Mouse (Mus musculus): ENCODE measurements around the gene Prune2. TPM values are rescaled to one million over a fixed set of nuclear protein-coding genes. Genes with fewer than 3 reads are reported as not detected.

The Prune2 gene
- total RNA-seq, 1 experiment = 42.0 TPM

DNA sequence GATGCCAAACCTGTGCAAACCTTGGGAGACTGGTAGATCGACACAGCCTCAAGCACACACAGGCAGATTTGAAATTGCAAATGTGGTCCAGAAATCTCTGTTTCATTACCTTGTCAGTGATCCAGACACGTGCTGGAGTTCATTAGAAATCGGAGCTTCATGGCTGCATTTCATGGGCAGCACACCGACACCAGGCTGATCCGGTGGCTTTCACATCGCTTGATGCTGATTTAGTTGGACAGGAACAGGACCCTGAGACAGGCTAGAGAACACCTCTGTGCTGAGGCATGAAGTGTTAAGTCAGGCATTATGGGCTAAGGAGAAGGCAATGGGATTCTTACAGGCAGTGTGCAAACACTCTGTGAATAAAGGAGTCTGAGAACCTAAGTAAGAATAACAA, 1.2 kb upstream of the Prune2 start:
- in situ Hi-C loops (cut with MboI; ENCODE audit: low sequenced_read_pairs in 2 of 2, unreplicated experiment in 2 of 2) = no loop called here
- TF ChIP-seq HCFC1 (IDR thresholded peaks at IDR 0.05; ENCODE audit: borderline replicate concordance, insufficient read depth, low read length) (no peak), CHD2 (IDR thresholded peaks at IDR 0.05; ENCODE audit: low read depth, low read length) (no peak), ZNF384 (IDR thresholded peaks at IDR 0.05; ENCODE audit: low read depth, low read length) (no peak)
- H3K9ac ChIP-seq (ENCODE audit: insufficient read depth, low read depth, low read length, poor library complexity, severe bottlenecking) = no peak overlapping the region
- DNase-seq (ENCODE audit: low read depth, low spot score) = no peak
- no peak overlapping the region for H3K27ac ChIP-seq (ENCODE audit: insufficient read depth, low read depth, low read length, poor library complexity, severe bottlenecking)
- H3K9me3 ChIP-seq (ENCODE audit: control insufficient read depth, insufficient read depth, low read depth, low read length) = no peaks in the 10 kb centered on the region
- no peak overlapping the region for H3K4me3 ChIP-seq (ENCODE audit: insufficient read depth in 1 of 2, low read depth in 1 of 2, low read length in 2 of 2, poor library complexity in 1 of 2, severe bottlenecking in 1 of 2)
- no peaks in the 10 kb centered on the region for H3K36me3 ChIP-seq (ENCODE audit: control insufficient read depth, insufficient read depth, low read length, poor library complexity, severe bottlenecking)
- H3K4me1 ChIP-seq (ENCODE audit: control insufficient read depth in 2 of 2, insufficient read depth in 2 of 2, low read length in 2 of 2, poor library complexity in 1 of 2) = peaks cover 0 to 2% of the 10 kb centered on the region in 2 experiments; a peak in 1 of 4 replicates

DNA sequence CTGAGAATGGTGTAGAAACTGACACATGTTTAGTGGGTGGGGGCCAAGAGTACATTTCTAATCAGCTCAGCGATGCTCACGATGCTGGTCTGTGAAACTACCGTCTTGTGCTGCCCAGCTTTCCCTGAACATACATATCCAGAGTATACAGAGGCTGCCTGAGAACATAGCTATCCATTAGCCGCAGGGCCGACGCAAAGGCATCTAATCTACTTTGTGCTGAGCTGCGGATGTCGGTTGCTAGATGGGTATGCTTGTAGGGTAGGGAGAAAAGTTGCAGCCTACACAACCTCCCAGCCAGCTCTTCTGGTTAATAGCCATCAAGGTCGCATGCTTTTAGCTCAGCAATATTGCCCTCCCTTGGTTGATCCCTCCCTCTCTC, 696 bp upstream of the Prune2 start:
- TF ChIP-seq CHD2 (IDR thresholded peaks at IDR 0.05; ENCODE audit: low read depth, low read length) = no peak
- TF ChIP-seq ZNF384 (IDR thresholded peaks at IDR 0.05; ENCODE audit: low read depth, low read length) = no peak
- no peak for TF ChIP-seq ZC3H11A (IDR thresholded peaks at IDR 0.05; ENCODE audit: borderline replicate concordance, low read depth, low read length)
- no peak for TF ChIP-seq MAFK (IDR thresholded peaks at IDR 0.05; ENCODE audit: insufficient read depth, low read depth, low read length)
- H3K9ac ChIP-seq (ENCODE audit: insufficient read depth, low read depth, low read length, poor library complexity, severe bottlenecking) = no peak overlapping the region
- H3K4me1 ChIP-seq (ENCODE audit: control insufficient read depth in 2 of 2, insufficient read depth in 2 of 2, low read length in 2 of 2, poor library complexity in 1 of 2) = peaks cover 0 to 2% of the 10 kb centered on the region in 2 experiments; a peak in 1 of 4 replicates
- H3K27ac ChIP-seq (ENCODE audit: insufficient read depth, low read depth, low read length, poor library complexity, severe bottlenecking) = no peak overlapping the region
- DNase-seq (ENCODE audit: low read depth, low spot score) = no peak
- H3K4me3 ChIP-seq (ENCODE audit: insufficient read depth in 1 of 2, low read depth in 1 of 2, low read length in 2 of 2, poor library complexity in 1 of 2, severe bottlenecking in 1 of 2) = no peak overlapping the region
- H3K9me3 ChIP-seq (ENCODE audit: control insufficient read depth, insufficient read depth, low read depth, low read length) = no peaks in the 10 kb centered on the region
- no peaks in the 10 kb centered on the region for H3K36me3 ChIP-seq (ENCODE audit: control insufficient read depth, insufficient read depth, low read length, poor library complexity, severe bottlenecking)
- in situ Hi-C loops (cut with MboI; ENCODE audit: low sequenced_read_pairs in 2 of 2, unreplicated experiment in 2 of 2) = no loop called here

DNA sequence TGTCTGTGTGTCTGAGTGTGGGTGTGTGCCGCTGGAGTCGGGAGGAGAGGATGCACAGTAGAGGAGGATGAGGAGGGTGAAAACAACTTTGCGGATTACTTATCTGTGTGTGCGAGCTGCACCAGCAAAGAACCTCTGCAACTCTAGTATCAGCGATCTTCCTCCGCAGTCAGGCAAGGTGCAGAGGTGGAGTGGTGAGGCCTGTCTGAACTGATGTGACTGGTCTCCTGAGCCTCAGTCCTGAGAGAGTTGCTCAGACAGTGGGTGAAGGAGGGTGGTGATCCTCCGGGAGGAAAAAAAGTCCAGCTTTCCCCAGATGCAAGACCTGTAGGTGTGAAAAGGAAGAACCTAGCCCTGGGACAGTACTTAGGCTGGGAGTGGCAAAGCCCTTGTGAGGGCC, 401 bp downstream of the Prune2 start:
- peaks cover 0 to 2% of the 10 kb centered on the region in 2 experiments; a peak in 1 of 4 replicates for H3K4me1 ChIP-seq (ENCODE audit: control insufficient read depth in 2 of 2, insufficient read depth in 2 of 2, low read length in 2 of 2, poor library complexity in 1 of 2)
- TF ChIP-seq ZC3H11A (IDR thresholded peaks at IDR 0.05; ENCODE audit: borderline replicate concordance, low read depth, low read length) (no peak), MAFK (IDR thresholded peaks at IDR 0.05; ENCODE audit: insufficient read depth, low read depth, low read length) (no peak)
- H3K36me3 ChIP-seq (ENCODE audit: control insufficient read depth, insufficient read depth, low read length, poor library complexity, severe bottlenecking) = no peaks in the 10 kb centered on the region
- in situ Hi-C loops (cut with MboI; ENCODE audit: low sequenced_read_pairs in 2 of 2, unreplicated experiment in 2 of 2) = no loop called here
- peak overlapping the region; percentile 41 to 47 for H3K4me3 ChIP-seq (ENCODE audit: insufficient read depth in 1 of 2, low read depth in 1 of 2, low read length in 2 of 2, poor library complexity in 1 of 2, severe bottlenecking in 1 of 2)
- no peak overlapping the region for H3K27ac ChIP-seq (ENCODE audit: insufficient read depth, low read depth, low read length, poor library complexity, severe bottlenecking)
- no peaks in the 10 kb centered on the region for H3K9me3 ChIP-seq (ENCODE audit: control insufficient read depth, insufficient read depth, low read depth, low read length)
- no peak for DNase-seq (ENCODE audit: low read depth, low spot score)
- no peak overlapping the region for H3K9ac ChIP-seq (ENCODE audit: insufficient read depth, low read depth, low read length, poor library complexity, severe bottlenecking)

DNA sequence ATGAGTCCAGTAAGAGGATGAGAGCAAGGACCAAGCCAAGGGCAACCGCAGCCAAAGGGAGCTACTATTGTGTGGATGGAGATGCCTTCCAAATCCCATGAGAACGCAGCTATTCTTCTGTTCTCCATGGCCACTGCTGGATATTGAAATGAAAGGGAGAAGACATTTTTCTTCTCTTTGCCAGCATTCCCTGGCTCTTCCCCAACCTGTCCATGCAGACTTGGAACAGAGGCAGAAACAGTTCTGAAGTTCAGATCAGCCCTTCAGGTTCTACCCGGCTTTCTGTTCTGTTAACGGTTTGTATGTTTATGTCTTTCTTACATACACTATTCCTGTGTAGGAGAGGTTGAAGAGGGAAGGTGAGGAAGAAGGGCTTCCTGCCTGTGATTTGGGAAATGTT, 3.1 kb downstream of the Prune2 start:
- in situ Hi-C loops (cut with MboI; ENCODE audit: low sequenced_read_pairs in 2 of 2, unreplicated experiment in 2 of 2) = no loop called here
- no peak for DNase-seq (ENCODE audit: low read depth, low spot score)
- no peak for TF ChIP-seq ZNF384 (IDR thresholded peaks at IDR 0.05; ENCODE audit: low read depth, low read length)
- TF ChIP-seq ZC3H11A (IDR thresholded peaks at IDR 0.05; ENCODE audit: borderline replicate concordance, low read depth, low read length) = no peak
- TF ChIP-seq HCFC1 (IDR thresholded peaks at IDR 0.05; ENCODE audit: borderline replicate concordance, insufficient read depth, low read length) = no peak
- no peak for TF ChIP-seq MAFK (IDR thresholded peaks at IDR 0.05; ENCODE audit: insufficient read depth, low read depth, low read length)
- no peak for TF ChIP-seq CHD2 (IDR thresholded peaks at IDR 0.05; ENCODE audit: low read depth, low read length)
- H3K9ac ChIP-seq (ENCODE audit: insufficient read depth, low read depth, low read length, poor library complexity, severe bottlenecking) = no peak overlapping the region
- H3K4me1 ChIP-seq (ENCODE audit: control insufficient read depth in 2 of 2, insufficient read depth in 2 of 2, low read length in 2 of 2, poor library complexity in 1 of 2) = peaks cover 0 to 2% of the 10 kb centered on the region in 2 experiments; a peak in 1 of 4 replicates
- no peak overlapping the region for H3K27ac ChIP-seq (ENCODE audit: insufficient read depth, low read depth, low read length, poor library complexity, severe bottlenecking)
- H3K36me3 ChIP-seq (ENCODE audit: control insufficient read depth, insufficient read depth, low read length, poor library complexity, severe bottlenecking) = no peaks in the 10 kb centered on the region
- no peaks in the 10 kb centered on the region for H3K9me3 ChIP-seq (ENCODE audit: control insufficient read depth, insufficient read depth, low read depth, low read length)
- no peak overlapping the region for H3K4me3 ChIP-seq (ENCODE audit: insufficient read depth in 1 of 2, low read depth in 1 of 2, low read length in 2 of 2, poor library complexity in 1 of 2, severe bottlenecking in 1 of 2)

DNA sequence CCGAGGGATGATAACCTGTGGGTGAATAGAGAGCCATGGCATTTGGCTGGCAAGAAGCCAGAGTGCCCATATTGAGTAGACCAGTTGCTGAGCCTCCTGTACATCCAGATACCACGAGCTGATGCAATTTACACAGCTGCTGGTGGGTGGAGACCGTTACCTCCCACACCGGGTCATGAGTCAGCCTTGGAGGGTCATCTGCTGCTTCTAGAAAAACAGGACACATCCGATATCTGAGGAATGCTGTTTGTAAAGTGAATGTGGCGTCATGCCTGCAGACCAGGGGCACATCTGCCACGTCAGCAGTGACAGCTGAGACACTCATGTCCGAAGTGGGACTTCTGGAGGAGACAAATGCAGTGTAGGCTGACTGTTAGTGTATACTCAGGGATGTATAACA, 3.6 kb downstream of the Prune2 start:
- no peaks in the 10 kb centered on the region for H3K9me3 ChIP-seq (ENCODE audit: control insufficient read depth, insufficient read depth, low read depth, low read length)
- TF ChIP-seq ZNF384 (IDR thresholded peaks at IDR 0.05; ENCODE audit: low read depth, low read length) (no peak), ZC3H11A (IDR thresholded peaks at IDR 0.05; ENCODE audit: borderline replicate concordance, low read depth, low read length) (no peak)
- H3K27ac ChIP-seq (ENCODE audit: insufficient read depth, low read depth, low read length, poor library complexity, severe bottlenecking) = no peak overlapping the region
- no peak overlapping the region for H3K4me3 ChIP-seq (ENCODE audit: insufficient read depth in 1 of 2, low read depth in 1 of 2, low read length in 2 of 2, poor library complexity in 1 of 2, severe bottlenecking in 1 of 2)
- peaks cover 0 to 2% of the 10 kb centered on the region in 2 experiments; a peak in 1 of 4 replicates for H3K4me1 ChIP-seq (ENCODE audit: control insufficient read depth in 2 of 2, insufficient read depth in 2 of 2, low read length in 2 of 2, poor library complexity in 1 of 2)
- H3K9ac ChIP-seq (ENCODE audit: insufficient read depth, low read depth, low read length, poor library complexity, severe bottlenecking) = no peak overlapping the region
- in situ Hi-C loops (cut with MboI; ENCODE audit: low sequenced_read_pairs in 2 of 2, unreplicated experiment in 2 of 2) = no loop called here
- no peak for DNase-seq (ENCODE audit: low read depth, low spot score)
- no peaks in the 10 kb centered on the region for H3K36me3 ChIP-seq (ENCODE audit: control insufficient read depth, insufficient read depth, low read length, poor library complexity, severe bottlenecking)

Measured in ES-E14 (cell line).